Mouse (Mus musculus) lung, postnatal 0 days (tissue): Measurements from ENCODE around the gene Lrguk. TPM values are rescaled to one million over a fixed set of nuclear protein-coding genes. Genes with fewer than 3 reads are reported as not detected.

Experiments
- ATAC-seq: fragments of 200-750 bp; cut with Nextera tagmentation; 2 replicates; pipeline ENCODE4 v1.8.0; 2017; ENCODE audit warnings: moderate library complexity
- DNase-seq: peaks from one replicate; pipeline ENCODE4 v3.0.0-alpha.2; 2016; ENCODE audit warnings: low spot score
- H3K27ac ChIP-seq: fragments of 300-500 bp; sonication (generic); 2 replicates; pipeline ENCODE4 v1.5.1; 2014; ENCODE audit warnings: antibody characterized with exemption, mild to moderate bottlenecking, low read length, mixed read lengths
- H3K27me3 ChIP-seq: fragments of 300-500 bp; sonication (generic); replicated peaks from 2 replicates; pipeline ENCODE4 v1.6.1; 2014; ENCODE audit warnings: low read length, mixed read lengths; ENCODE audit not compliant: insufficient read depth
- H3K36me3 ChIP-seq: fragments of 300-500 bp; sonication (generic); 2 replicates; pipeline ENCODE4 v1.6.1; 2014; ENCODE audit warnings: low read length, mixed read lengths; ENCODE audit not compliant: insufficient read depth
- H3K4me1 ChIP-seq: fragments of 300-500 bp; sonication (generic); 2 replicates; pipeline ENCODE4 v1.6.1; 2014; ENCODE audit warnings: antibody characterized with exemption, low read depth, low read length, mixed read lengths; ENCODE audit not compliant: insufficient read depth
- H3K4me2 ChIP-seq: fragments of 300-500 bp; sonication (generic); replicated peaks from 2 replicates; pipeline ENCODE4 v1.6.1; 2014; ENCODE audit warnings: low read depth, mild to moderate bottlenecking, low read length, moderate library complexity, mixed read lengths
- H3K4me3 ChIP-seq: fragments of 300-500 bp; sonication (generic); 2 replicates; pipeline ENCODE4 v1.5.1; 2014; ENCODE audit warnings: low read depth, low read length
- H3K9ac ChIP-seq: fragments of 300-500 bp; sonication (generic); replicated peaks from 2 replicates; pipeline ENCODE4 v1.6.1; 2014; ENCODE audit warnings: low read depth, mild to moderate bottlenecking
- H3K9me3 ChIP-seq: fragments of 300-500 bp; sonication (generic); 2 replicates; pipeline ENCODE4 v1.6.1; 2016; ENCODE audit warnings: low read length, mixed read lengths
- CTCF ChIP-seq: IDR thresholded peaks from 2 replicates; pipeline ENCODE4 v1.5.1; 2016; ENCODE audit warnings: antibody characterized with exemption, mild to moderate bottlenecking
- EP300 ChIP-seq: IDR thresholded peaks from 2 replicates; pipeline ENCODE4 v1.6.1; 2016; ENCODE audit warnings: antibody characterized with exemption, mild to moderate bottlenecking, control low read depth
- WGBS: fragments of 180-500 bp; shearing (Covaris S2); extraction: QIAGEN DNeasy Blood & Tissue Kit; methylation state at CpG from one replicate; pipeline ENCODE4 v1.1.7; 2014; 5-methylcytosine and 5-hydroxymethylcytosine counted together
- polyA plus RNA-seq: library from polyadenylated mRNA; unstranded; fragments of >200 nt; fragmentation: Nextera tagmentation; extraction: Ambion mirVana; gene quantifications from 2 replicates; pipeline ENCODE4 v1.2.1, GENCODE M21; 2015

Lrguk gene
- polyA plus RNA-seq, 1 experiment from 2014 or later, result 3.6 TPM

DNA sequence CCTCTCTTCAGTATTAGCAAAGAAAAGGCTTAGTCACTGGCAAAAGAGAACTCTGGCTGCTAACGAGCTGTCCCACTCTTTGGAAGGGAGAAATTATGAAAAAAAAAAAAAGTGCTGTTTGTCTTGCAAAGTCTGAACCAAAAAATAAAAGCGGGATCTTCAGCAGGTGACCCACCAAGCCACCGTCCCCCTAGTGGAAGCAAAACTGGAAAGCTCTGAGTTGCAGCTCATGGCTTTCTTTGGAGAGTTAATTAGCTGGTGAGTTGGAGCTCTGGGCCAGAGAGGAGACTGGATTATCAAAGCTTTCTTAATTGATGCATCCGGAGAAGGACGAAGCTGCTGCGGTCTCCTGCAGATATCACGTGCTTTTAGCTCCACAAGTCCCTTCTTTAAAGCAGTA lies 29.7 kb upstream of the Lrguk start:
- no peak for ATAC-seq
- no peak for DNase-seq

DNA sequence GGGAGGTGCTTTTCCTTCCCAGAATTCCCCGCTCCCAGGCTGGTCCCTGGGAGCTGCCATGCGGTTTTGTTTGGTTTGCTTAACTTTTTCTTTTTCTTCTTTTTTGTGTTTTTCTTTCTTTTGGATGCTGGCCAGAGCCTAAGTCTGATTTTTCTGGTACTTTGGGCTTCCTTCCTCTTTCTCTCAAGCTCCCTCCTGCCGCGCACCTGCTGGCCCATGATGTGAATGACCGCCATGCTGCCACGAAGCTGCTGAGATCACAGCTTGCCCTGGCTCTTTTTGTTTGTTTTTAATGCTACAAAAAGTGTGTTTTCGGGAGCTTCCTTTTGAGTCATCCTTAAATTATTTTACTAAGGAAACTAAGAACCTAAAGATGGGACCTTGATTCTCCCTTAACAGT lies 28.6 kb upstream of the Lrguk start:
- WGBS, result 83% methylated on average over 7 of the region's 7 CpGs
- H3K4me3 ChIP-seq, result no peak overlapping the region
- H3K27ac ChIP-seq, result no peak overlapping the region
- TF ChIP-seq EP300 (no peak), CTCF (no peak)
- no peaks in the 10 kb centered on the region for H3K4me1 ChIP-seq
- H3K36me3 ChIP-seq, result no peaks in the 10 kb centered on the region
- no peak overlapping the region for H3K4me2 ChIP-seq
- H3K27me3 ChIP-seq, result no peaks in the 10 kb centered on the region
- no peaks in the 10 kb centered on the region for H3K9me3 ChIP-seq
- no peak overlapping the region for H3K9ac ChIP-seq
- no peak for ATAC-seq
- no peak for DNase-seq

More for the DNA sequence above, 29.7 kb upstream of the Lrguk start:
- H3K4me2 ChIP-seq, result no peak overlapping the region
- no peaks in the 10 kb centered on the region for H3K27me3 ChIP-seq
- H3K27ac ChIP-seq, result no peak overlapping the region
- no peak overlapping the region for H3K9ac ChIP-seq
- no peaks in the 10 kb centered on the region for H3K4me1 ChIP-seq
- H3K36me3 ChIP-seq, result no peaks in the 10 kb centered on the region
- no peaks in the 10 kb centered on the region for H3K9me3 ChIP-seq
- WGBS, result 35% methylated on average over 7 of the region's 7 CpGs
- TF ChIP-seq EP300, result no peak
- TF ChIP-seq CTCF, result no peak
- no peak overlapping the region for H3K4me3 ChIP-seq

DNA sequence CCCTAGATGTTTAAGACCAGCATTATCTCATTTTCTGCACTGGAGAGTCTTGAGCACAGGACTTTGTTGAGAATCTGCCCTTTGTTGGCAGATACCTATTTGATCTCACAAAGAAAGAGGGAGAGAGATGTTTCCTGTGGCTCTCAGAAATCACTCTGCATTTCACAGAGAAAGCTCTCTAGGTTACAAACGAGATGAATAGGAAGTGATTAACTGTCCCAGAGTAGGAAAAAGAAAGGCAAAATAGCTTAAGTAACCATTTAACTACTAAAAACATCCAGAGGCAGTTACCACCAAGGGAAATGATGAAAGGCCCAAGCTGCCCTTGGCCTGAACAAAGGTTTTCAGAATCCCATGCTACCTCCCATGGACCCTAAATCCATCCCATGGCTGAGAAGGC lies 26.2 kb upstream of the Lrguk start:
- WGBS, result 36% methylated on average over 1 of the region's 1 CpGs
- no peak for ATAC-seq
- H3K4me2 ChIP-seq, result no peak overlapping the region

DNA sequence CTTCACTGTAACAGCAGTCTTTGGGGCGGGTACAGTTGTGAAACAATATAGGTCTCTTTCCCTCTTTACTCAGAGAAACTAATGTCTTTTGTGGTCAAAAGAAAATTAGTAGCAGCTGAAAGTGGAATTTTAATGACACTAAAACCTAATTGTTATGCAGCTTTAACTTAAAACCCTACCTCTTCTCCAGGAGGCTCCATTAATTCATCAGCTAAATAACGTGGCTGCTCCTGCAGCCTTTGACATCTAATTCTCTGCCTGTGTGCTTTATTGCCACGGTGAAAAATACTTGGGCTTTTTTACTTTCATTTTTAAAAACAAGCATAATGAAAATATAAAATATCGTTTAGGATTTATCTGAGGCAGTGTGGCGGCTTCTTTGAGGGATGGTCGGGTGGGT lies 15.8 kb upstream of the Lrguk start:
- ATAC-seq, result no peak
- no peak overlapping the region for H3K9ac ChIP-seq
- 79% methylated on average over 6 of the region's 6 CpGs for WGBS

More for the DNA sequence above, 26.2 kb upstream of the Lrguk start:
- no peak for TF ChIP-seq CTCF
- no peak for TF ChIP-seq EP300
- no peak overlapping the region for H3K27ac ChIP-seq
- H3K27me3 ChIP-seq, result no peaks in the 10 kb centered on the region
- H3K9ac ChIP-seq, result no peak overlapping the region
- H3K9me3 ChIP-seq, result no peaks in the 10 kb centered on the region
- H3K4me1 ChIP-seq, result no peaks in the 10 kb centered on the region
- DNase-seq, result no peak
- no peak overlapping the region for H3K4me3 ChIP-seq
- no peaks in the 10 kb centered on the region for H3K36me3 ChIP-seq

DNA sequence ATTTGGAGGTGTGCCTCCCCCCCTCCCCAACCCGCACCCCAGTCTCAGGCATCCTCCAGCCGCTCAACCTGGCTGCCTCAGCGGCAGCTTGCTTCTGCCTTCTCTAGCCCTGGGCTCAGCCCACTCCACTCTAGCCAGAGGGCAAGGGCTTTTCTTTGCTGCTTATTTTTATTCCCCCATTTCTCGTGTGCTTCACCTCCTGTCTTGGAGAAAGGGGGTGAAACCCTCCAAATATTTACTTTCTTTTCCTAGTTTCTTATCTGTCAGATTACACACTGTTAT lies 439 bp downstream of the Lrguk start:
- H3K36me3 ChIP-seq, result no peaks in the 10 kb centered on the region
- TF ChIP-seq CTCF (no peak), EP300 (no peak)
- 1% methylated on average over 4 of the region's 4 CpGs for WGBS
- ATAC-seq (peak; percentile 56), DNase-seq (no peak)
- no peaks in the 10 kb centered on the region for H3K27me3 ChIP-seq
- no peaks in the 10 kb centered on the region for H3K9me3 ChIP-seq
- H3K4me3 ChIP-seq, result peak overlapping the region; percentile 45
- H3K4me1 ChIP-seq, result peaks cover 3% of the 10 kb centered on the region; the same call in 1 of the 2 replicates
- H3K27ac ChIP-seq, result no peak overlapping the region
- H3K9ac ChIP-seq, result peak overlapping the region; percentile 26
- H3K4me2 ChIP-seq, result peak overlapping the region; percentile 67

More for the DNA sequence above, 15.8 kb upstream of the Lrguk start:
- no peaks in the 10 kb centered on the region for H3K36me3 ChIP-seq
- TF ChIP-seq EP300 (no peak), CTCF (no peak)
- no peak overlapping the region for H3K4me2 ChIP-seq
- H3K4me1 ChIP-seq, result no peaks in the 10 kb centered on the region
- H3K9me3 ChIP-seq, result no peaks in the 10 kb centered on the region
- no peaks in the 10 kb centered on the region for H3K27me3 ChIP-seq
- no peak for DNase-seq
- H3K4me3 ChIP-seq, result no peak overlapping the region
- H3K27ac ChIP-seq, result no peak overlapping the region

DNA sequence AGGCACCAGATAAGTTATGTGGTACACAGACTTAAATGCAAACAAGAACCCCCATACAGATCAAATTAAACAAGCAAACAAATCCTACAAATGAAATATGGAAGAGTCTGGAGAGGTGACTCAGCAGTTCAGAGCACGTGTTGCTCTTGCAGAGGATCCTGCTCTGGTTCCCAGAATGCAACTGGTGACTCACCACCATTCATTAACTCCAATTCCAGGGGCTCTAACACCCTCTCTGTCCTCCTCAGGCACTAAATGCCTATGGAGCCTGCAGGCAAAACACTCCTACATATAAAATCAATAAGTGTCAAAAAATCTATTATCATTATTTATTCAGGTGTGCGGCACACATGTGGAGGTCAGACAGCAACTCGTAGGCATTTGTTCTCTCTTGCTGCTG lies 4.8 kb downstream of the Lrguk start:
- Histone ChIP-seq H3K9me3 (no peaks in the 10 kb centered on the region), H3K4me3 (no peak overlapping the region), H3K4me2 (no peak overlapping the region), H3K9ac (no peak overlapping the region), H3K36me3 (no peaks in the 10 kb centered on the region), H3K27me3 (no peaks in the 10 kb centered on the region), H3K4me1 (no peaks in the 10 kb centered on the region), H3K27ac (no peak overlapping the region)
- ATAC-seq, result no peak
- no peak for TF ChIP-seq EP300
- TF ChIP-seq CTCF, result no peak
- DNase-seq, result no peak
- WGBS, result 33% methylated on average over 3 of the region's 3 CpGs
